Mouse (Mus musculus): ENCODE data around the gene Setd6.

GRCm38 (mm10) chr8:95678024-95678611 is 37.6 kb upstream of the Setd6 start:
- TF ChIP-seq POLR2A (IDR thresholded peaks at IDR 0.05; ENCODE audit: insufficient read length, low read depth) (no peak), MAX (IDR thresholded peaks at IDR 0.05; ENCODE audit: low read depth) (no peak), USF1 (IDR thresholded peaks at IDR 0.05; ENCODE audit: low read depth) (no peak)

All from myocyte (in vitro differentiated cells).